Mouse (Mus musculus) layer of hippocampus, adult 18-20 months (tissue): Measurements from ENCODE around the gene Ehd4. TPM values are rescaled to one million over a fixed set of nuclear protein-coding genes. Genes with fewer than 3 reads are reported as not detected.
A peak's percentile ranks its signal among the peaks of the same experiment; 100 is the strongest.

Experiments
- DNase-seq, 2 experiments: peaks; one replicate each; pipeline ENCODE4 v3.0.0; 2022; ENCODE audit warnings: low spot score in 2 of 2
- total RNA-seq, 2 experiments: library from RNA; stranded (reverse); gene quantifications; 2 replicates each; pipeline ENCODE4 v1.2.3; 2021

The Ehd4 gene
- total RNA-seq, 2 experiments from 2014 or later: 8.5 to 8.9 TPM

DNA sequence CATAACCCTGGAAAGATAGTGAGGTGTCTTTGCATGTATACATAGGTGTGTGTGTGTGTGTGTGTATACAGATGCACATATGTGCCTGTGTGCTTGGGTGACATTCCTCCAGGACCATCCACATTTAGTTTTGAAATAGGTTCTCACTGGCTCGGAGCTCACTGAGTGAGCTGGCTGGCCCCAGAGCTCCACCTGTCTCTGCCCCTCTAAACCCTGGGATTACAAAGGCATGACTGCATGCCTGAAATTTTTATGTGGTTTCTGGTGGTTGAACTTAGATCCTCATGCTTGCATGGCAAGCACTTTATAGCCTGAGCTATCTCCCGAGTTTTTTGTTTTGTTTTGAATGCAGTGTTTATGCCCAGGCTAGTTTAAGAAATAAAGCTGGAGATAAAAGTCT lies 7.9 kb downstream of the Ehd4 start:
- no peak for DNase-seq

DNA sequence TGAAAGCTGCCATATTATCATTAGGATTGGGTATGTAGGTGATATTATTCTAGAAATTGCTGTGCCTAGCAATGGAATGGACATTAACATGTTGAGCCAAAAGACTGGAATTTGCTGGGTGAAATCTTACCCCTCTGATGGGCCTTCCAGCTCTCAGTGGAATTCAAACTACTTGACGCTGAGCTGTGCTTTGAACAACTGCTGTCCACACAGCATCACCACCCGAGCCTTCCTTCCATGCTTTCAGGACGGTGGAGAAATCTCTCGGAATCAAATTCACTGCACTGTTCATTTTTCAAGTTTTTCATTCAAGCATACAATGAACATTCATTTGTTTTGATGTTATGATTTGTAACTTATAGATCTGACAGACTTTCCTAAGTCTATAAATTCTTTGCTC lies 10.0 kb downstream of the Ehd4 start:
- no peak for DNase-seq

DNA sequence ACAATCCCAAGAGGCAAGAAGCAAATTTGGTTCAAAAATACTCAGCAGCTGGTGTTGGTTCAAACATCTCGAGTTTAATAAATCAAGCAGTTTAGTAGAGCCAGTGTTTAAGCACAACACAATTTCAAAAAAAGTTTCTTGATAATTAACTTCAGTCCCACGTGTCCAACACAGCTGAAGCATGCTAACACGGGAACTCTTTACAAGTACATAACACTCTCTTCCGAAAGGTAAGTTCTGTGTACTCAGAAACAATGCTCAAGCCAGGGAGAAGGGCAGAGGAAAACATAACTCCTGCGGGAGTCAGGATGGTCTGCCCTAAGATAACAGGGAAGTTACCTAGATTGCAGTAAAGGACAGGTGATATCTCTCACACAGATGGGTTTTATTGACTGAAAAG lies 12.1 kb downstream of the Ehd4 start:
- DNase-seq: no peak

DNA sequence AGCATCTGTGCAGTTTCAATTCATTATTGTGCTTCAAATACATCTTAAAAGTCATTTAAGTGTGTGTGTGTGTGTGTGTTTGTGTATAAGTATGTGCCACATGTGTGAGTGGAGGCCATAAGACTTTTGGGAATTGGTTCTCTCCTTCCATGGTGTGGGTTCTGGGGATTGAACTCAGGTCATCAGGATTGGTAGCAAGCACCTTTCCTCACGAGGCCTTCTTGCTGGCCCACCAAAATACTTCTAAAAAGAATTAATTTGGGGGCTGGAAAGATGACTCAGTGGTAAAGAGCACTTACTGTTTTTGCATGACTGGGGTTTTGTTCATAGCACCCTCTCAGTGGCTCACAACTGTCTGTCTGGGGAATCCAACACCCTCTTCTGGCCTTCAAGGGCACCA lies 12.7 kb downstream of the Ehd4 start:
- DNase-seq: no peak

DNA sequence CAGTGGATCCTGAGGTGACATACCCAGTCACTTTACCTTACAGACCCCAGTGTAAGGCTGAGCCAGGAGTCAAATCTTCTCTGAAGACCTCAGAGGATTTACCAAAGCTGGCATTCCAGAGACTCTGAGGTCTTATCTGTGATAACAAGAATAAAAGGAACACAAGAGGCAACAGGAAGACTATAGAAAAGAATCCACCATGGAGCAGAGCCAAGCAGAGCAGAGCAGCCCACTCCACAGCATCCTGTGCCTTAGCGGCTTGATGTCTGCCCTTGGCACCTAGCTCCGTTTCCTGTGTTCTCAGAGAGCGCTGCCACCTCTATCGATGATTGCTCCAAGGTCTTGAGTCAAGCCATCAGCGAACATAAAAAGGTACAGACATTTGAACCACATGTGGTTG lies 14.1 kb downstream of the Ehd4 start:
- DNase-seq: no peak

DNA sequence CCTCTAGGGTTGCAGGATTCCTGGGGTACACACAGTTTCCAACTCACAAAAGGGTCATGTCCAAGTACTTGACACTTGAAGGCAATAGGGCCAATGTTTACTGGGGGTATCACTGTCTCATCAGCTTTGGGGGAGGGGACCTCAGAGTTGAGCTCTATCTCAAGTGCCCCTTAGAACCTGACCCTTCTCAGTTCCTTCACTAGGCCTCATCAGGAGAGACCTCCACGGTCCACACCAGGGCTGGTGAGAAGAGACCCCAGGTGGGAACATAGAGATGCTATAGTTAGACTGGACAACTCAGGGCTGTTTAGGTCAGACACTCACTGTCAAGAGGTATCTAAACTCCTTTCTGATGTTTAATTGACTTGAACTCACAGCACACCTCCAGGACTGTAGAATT lies 15.3 kb downstream of the Ehd4 start:
- DNase-seq: no peak

DNA sequence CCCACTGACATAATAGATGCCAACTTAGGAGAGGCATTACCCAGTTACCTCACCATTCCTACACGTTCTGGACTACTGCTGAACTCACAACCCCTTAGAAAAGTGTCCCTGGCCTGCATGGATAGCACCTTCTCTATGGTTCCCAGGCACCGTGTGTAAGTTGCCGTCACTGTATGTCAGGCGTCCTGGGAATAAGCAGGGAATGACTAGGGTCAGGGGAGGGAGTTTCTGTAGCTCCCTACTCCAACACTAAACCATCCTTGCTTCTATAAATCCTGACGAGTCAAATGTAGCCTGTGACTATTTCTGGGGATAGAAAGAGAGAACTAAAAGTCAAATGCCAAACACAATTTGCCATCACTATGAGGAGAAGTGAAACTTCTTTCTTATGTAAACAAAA lies 17.1 kb downstream of the Ehd4 start:
- no peak for DNase-seq

DNA sequence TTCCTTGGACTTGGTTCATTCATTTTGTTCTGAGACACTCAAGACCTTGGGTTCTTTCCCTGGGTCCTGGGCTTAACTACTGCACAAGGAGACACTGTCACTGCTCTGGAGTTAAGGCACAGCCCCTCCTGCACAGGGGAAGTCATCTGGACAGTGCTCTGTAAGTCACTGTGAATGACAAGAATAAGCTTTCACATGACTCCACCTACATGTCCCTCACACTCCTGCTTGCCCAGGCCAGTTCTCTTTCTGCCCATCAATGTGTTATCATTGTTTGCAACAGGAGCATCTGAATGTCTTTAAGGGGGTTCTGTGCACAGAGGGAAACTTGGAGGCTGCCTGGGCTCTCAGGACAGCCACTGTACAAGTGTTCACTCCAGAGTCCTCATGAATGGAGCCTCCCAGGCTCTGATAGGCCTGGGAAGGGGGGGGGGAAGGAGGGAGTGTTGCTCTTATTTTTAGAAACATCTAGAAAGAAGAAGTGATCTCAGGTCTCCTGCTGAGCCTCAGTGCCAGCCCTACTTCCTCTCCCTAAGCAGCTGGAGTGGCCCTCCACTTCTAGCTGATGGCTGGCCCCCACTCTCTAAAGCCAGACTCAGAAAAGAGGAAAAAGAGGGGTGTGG lies 19.8 kb downstream of the Ehd4 start:
- DNase-seq: no peak

DNA sequence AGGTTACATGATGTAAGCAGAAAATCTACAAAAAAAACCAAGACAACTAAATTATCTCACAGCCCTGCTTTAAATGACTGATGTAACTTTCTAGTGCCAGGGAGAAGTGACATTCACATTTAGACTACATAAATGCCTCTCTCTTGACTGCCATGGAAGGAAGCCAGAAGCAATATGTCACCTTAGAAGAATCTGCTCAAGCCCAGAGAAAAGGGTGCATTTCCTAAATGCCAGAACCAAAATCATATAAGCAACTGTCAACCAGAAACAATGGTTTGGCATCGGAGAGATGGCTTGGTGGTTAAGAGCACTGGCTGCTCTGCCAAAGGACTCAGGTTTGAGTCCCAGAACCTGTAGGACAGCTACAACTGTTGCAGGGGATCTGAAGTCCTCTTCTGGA lies 22.5 kb downstream of the Ehd4 start:
- no peak for DNase-seq

DNA sequence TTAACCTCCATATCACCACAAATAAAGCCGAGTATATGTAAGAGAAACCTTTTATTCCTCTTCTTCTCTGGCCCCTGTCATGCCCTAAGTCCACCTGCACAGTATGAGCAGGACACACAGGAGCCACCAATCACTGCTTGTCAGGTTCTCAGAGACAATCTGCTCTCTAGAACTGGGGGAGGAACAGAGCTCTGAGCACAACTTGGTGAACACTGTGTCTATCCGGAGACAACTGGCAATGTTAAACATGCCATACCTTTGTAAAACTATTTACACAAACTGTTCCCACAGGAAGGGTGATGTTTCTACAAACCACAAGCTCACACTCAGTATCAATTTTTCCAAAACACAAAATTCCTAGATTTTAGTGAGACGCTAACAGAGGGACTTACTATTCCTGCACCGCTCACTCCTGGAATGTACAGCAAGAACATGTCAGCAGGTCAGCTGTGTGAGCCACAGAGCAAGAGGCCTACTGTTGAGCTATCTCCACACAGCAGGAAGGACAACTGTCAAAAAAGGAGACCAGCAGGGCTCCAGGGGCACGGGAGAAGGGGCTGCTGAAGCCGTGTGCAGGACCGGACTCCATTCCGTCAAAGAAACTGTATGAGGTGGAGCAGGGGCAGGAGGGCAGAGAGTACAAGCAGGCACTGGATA lies 25.0 kb downstream of the Ehd4 start:
- no peak for DNase-seq

DNA sequence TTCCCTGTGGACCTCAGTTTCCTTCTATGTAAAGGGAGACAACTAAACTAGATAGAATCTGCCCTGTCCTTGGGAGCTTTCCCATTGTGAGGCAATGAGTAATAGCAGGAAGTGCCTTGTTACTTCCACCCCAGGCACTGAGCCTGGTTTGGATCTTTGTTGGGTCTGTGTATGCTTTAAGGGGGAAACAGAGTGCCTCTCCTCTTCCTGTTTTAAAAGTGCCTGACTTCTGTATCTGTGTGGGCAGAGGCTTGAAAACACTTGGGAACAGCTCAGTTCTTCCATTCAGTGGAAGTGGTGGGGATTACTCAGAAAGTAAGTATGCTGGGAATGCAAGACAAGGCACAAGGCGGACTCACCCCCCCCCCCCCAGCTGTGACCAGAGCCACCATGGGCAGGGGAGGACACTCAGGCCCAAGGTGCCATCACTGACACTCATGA lies 25.8 kb downstream of the Ehd4 start:
- no peak for DNase-seq

DNA sequence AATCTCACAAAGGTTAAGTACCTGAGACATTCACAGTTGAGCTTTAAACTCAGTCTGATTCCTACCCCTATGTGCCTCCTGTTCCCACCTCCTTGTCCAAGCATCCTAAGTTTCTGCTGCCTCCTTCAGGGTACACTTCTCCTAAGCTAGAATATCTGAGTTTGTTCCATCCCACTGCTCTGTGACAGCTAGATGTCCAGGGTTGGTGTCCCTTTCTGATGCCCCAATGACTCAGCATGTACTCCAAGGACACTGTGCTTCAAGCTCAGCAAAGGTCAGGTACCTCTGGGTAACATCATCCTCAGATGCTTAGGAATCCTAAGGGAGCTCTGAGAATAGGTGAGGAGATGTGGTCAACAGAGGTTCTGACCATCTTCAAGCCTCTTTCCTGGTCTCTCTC lies 26.4 kb downstream of the Ehd4 start:
- DNase-seq: no peak

DNA sequence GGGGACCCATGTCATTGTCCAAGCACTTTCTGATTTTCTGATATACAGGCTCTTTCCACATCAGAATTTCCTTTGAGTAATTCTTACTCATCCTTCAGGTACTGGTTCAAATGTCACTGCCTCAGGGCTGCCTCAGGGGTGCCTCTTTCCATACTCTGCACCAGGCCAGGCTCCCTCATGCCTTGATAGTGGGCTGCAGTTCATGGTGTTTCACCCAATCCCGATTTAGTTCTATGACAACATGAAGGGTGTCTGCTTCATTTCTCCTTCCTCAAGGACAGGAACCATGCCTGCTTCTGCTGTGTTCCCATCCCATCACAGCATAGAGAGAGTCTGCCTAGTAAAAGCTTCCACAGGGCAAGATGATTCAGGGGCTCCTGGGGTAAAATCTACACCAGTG lies 27.5 kb downstream of the Ehd4 start:
- DNase-seq: no peak

DNA sequence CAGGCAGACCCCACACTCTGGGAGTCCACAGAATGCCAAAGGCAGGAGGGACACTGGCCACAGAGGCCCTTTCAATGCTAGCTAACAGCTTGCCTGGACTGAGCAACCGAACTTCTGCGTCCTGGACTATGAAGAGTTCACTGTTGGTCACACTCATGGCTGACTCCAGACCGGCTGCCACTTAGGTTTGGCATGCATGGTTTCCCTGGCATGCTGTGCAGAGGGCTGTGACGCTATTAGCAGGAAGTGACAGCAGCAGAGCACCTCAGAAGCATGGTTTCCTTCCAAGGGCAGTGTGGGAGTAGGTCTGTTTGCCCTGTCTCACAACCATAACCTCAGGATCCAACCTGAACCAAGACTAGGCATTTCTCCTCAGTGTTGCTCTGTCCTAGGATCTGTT lies 28.0 kb downstream of the Ehd4 start:
- no peak for DNase-seq

DNA sequence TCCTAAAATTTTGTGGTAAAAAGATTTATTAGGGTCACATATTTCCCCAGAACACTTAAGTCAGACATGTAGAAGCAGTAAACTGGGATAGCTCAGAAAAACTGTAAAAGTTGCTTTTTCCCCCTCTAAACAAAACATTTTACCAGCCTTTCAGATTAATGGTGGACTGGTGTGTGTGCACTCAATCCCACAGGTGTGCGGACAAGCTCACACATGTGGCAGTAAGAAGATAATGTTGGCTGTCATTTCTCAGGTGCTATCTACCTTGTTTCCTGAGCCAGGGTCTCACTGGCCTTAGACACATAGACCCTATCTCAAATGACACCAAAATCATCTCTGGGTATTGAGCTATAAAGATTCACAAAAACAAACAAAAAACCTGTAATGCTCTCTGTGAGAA lies 28.9 kb downstream of the Ehd4 start:
- DNase-seq: no peak

DNA sequence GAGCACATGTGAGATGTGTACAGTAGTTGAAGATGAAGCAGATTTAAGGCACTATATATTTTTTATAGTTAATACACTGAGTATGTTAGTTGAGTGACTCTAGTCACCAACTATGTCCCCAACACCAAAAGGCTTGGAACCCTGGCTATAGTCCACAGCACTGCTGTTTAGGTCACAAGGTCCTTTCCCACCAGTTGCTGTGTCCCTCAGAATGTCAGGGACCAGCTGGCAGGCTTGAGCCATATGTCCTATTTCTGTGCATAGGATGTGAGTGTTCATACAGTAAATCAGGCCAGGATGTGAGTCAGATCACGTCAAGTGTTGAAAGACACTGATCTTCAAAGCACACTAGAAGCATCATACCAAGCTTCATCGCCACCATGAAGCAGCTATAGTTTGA lies 29.5 kb downstream of the Ehd4 start:
- DNase-seq: no peak

DNA sequence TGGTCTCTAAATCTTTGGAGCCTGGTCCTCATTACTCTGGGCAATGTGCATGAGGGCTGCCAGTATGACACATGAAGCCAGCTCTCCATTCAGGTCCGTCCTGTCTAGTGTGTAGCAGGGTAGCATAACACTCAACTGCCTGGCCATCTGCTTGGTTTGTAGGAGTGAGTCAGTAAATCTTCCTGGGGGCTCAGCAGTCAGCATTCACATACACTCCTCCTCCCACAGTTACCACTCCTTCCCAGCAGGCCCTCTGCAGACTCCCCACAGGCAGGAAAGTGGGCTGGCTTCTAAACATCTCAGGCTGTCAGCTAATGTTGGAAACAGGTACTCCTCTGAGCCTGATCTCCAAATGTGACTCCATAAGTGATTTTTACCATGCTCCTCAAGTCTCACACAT lies 30.3 kb downstream of the Ehd4 start:
- DNase-seq: peak in 1 of 2 experiments; percentile 6

DNA sequence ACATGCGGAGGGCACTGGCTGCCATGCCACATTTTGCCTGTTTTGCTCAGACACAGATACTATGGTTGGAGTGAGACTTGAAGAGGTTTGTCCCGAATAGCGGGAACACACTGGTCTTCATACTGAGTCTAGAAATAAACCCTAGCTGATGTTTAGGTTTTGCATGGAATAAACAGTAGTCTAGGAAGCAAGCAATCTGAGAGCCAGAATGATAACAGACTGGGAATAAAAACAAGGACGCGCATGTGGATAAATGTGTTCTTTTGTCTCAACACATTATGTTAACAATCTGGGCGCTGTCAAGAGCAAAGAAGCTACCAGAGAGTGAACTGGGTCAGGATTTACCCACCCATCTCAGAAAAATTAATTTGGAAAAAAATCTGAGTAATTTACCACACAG lies 31.4 kb downstream of the Ehd4 start:
- peak in 1 of 2 experiments; percentile 64 for DNase-seq

DNA sequence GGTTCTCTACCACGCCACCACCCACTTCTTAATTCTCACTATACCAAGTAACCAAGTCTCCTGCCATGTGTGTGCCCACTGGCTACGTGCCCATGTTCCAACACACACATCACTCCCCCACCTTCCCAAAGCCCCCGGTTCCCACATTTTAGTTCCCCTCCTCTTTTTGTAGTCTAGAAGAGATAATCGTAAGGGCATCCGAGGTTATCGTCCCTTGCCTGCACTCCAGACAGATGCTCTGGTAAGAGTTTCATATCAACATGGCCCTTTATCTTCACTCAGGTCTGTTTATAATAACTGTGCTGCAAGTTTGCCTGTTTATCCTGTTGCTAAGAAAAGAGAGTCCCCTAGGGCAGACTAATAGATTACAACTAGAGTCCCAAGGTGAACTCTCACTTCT lies 37.1 kb downstream of the Ehd4 start:
- DNase-seq: no peak

DNA sequence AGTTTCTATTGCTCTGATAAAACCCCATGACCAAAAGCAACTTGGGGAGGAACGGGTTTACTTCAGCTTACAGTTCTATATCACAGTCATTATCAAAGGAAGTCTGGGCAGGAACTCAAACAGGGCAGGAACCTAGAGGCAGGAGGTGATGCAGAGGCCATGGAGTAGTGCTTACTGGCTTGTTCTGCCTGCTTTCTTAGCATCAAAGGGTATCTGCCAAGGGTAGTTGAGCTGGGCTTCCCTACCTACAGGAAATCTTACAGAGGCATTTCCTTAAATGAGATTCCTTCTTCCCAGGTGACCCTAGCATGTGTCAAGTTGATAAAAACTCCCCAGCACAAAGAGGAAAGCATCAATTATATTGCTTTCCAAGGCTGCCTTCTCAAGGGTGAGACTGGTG lies 38.0 kb downstream of the Ehd4 start:
- DNase-seq: no peak

DNA sequence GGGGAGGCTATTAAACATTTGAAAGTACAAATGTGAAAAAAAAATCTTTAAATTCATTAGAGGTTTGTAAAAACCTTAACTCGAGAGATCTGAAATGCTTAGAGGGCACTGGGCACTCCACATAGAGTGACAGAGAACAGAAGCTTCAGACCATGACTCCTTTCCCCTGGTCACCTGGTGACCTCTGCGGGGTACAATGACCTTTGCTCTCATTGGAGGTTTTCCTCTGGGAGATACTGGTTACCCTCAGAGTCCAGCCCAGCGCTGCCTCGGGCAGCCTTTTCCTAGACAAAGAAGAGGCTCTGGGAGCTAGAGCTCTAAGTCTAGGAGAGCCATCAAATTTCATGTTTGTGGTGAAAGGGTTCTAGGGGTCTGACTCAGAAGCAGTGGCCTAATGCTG lies 39.4 kb downstream of the Ehd4 start:
- no peak for DNase-seq

DNA sequence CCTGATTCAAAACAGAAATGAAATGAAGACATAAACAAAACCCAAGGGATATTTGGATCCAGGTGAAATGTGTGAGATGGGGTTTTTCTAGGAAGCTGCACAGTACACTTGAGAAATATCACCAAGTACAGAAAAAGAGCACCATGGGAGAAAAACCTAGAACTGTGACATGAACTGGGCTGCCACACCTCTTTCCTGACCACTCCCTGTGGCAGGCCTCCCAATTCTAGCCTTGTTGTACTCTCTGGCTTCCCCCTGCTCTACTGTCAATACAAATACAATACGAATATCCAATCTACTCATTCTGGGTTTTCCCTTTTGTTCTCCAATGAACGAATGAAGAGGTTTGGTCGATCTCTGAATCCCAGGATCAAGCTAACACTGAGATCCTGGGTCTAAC lies 40.4 kb downstream of the Ehd4 start:
- DNase-seq: no peak

DNA sequence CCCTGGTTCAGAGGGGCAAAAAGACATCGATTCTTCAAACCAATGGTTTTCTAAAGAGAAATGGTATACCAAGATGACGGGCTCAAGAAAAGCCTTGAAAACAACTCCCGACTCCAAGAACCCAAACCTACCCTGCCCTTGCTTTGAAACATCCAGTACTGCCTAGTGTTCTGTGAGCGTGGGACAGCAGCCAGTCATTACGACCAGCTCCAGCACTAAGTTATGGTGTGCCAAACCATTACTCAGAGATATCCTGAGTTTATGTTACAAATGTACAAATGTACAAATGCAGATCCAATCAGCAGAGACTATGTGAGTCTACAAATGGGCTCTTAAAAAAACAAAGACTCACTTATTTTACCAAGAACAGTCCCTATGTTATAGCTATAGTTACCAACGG lies 40.9 kb downstream of the Ehd4 start:
- no peak for DNase-seq

DNA sequence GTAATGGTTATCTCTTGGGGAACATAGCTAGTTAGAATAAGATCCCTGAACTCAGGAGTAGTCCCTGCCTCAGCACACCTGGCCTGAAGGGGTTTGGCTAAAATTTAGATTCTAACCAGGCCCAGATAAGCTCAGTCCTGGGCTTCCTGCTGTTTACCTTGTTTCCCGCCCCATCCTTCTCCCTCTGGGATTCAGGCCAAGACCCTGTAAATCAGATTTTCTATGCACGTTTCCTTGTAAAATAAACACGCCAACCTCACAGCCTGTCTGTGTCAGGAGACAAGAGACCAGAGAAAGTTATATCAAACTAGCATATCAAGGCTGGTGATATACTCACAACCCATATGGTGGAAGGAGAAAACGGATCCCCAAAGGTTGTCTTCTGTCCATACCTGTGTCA lies 42.8 kb downstream of the Ehd4 start:
- DNase-seq: no peak
